Mouse (Mus musculus) adrenal gland, postnatal 14 days (tissue): ENCODE measurements around the gene Tdpoz3. TPM values are rescaled to one million over a fixed set of nuclear protein-coding genes. Genes with fewer than 3 reads are reported as not detected.
"Not testable (repeated sequence)": the region's sequence is repeated elsewhere in the genome, so short reads cannot be mapped to it uniquely, and the experiment has no call there.

Experiments
- DNase-seq: peaks from one replicate; pipeline ENCODE4 v3.0.0; 2021; ENCODE audit warnings: mixed read lengths
- long read RNA-seq, 2 experiments: library from polyadenylated mRNA; stranded (forward); transcript quantifications; one replicate each; pipeline ENCODE4 v2.0.0; 2021
- total RNA-seq: library from RNA; stranded (reverse); gene quantifications from 2 replicates; pipeline ENCODE4 v1.2.3, GENCODE M21; 2021

Gene Tdpoz3
- total RNA-seq = not detected in 2 replicates
- long read RNA-seq, experiment 1 = 0 reads
- long read RNA-seq, experiment 2 = 0 reads

GRCm38 (mm10) chr3:93825720-93826119 lies at the start of gene Tdpoz3:
TSS of gene Tdpoz3 (plus strand) at chr3:93826020.
- not testable (repeated sequence) for DNase-seq

DNA sequence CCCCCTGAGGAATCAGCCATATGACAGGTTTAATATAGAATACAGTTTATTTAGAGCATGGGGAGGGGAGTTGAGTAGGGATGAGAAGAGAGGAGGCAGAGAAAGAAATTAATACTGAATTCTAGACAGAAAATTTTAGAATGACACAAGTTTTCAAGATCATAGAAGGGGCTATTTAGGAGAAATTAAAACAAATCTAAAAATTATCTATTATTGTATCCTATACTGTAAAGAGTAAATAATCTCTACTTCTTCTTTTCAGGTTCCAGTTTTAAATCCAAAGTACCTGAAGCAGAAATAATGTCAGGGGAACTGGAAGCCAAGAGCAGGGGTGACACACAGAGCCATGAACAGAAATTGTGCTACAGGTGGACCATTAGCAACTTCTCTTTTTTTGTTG lies 29.7 kb upstream of the Tdpoz3 start, which contains the start of gene Tdpoz4:
Gene Tdpoz4 (plus strand): TSS at position 301 of the 400 bp plus-strand sequence.
- not testable (repeated sequence) for DNase-seq

DNA sequence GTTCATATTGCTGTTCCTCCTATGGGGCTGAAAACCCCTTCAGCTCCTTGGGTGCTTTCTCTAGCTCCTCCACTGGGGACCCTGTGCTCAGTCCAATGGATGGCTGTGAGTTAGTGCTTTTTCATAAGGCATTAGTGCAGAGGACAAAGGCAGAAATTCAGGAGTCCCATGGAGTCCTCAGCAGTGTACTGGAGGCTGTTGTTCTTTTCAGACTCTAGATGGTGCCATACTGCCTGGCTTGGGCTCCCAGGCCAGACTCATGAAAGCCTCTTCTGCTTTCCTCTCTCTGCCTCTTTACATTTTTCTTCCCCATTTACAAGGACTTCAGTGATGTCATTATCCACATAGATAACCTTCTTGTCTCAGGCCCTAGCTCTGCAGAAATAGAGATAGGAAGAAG lies 12.5 kb upstream of the Tdpoz3 start:
- DNase-seq = not testable (repeated sequence)

GRCm38 (mm10) chr3:93858957-93859356 lies 33.1 kb downstream of the Tdpoz3 start:
- DNase-seq = not testable (repeated sequence)

GRCm38 (mm10) chr3:93870635-93871034 lies 44.8 kb downstream of the Tdpoz3 start:
- DNase-seq = not testable (repeated sequence)

Other genes with a start within 250 kb of the Tdpoz3 start
- 0.56 and 1.4 TPM in 2 replicates for gene Tdpoz2, start 173.3 kb upstream of the Tdpoz3 start, total RNA-seq
- gene Tdpoz1, start 149.7 kb upstream of the Tdpoz3 start, total RNA-seq = not detected in 2 replicates
- not detected in 2 replicates for gene Gm37596, start 132.9 kb upstream of the Tdpoz3 start, total RNA-seq
- gene Gm5773, start 53.0 kb upstream of the Tdpoz3 start, total RNA-seq = not detected in 2 replicates
- not detected in 2 replicates for gene Tdpoz4, start 29.6 kb upstream of the Tdpoz3 start, total RNA-seq
- gene Gm9117, start 117.5 kb downstream of the Tdpoz3 start, total RNA-seq = not detected in 2 replicates
- not detected in 2 replicates for gene Tdpoz5, start 135.3 kb downstream of the Tdpoz3 start, total RNA-seq
- not detected in 2 replicates for gene Gm9125, start 228.9 kb downstream of the Tdpoz3 start, total RNA-seq
- gene Gm10697, start 246.6 kb downstream of the Tdpoz3 start, total RNA-seq = not detected in 2 replicates